Mouse (Mus musculus): ENCODE results near the gene Irx5. TPM values are rescaled to one million over a fixed set of nuclear protein-coding genes. Genes with fewer than 3 reads are reported as not detected.

Gene Irx5
- total RNA-seq, 4 experiments from 2014 or later = 0.18 to 0.49 (median 0.20) TPM; not detected in 1

GRCm38 (mm10) chr8:92360083-92360861, 2.8 kb downstream of the Irx5 start:
- DNase-seq (ENCODE audit: low spot score in 2 of 2) = no peak

DNA sequence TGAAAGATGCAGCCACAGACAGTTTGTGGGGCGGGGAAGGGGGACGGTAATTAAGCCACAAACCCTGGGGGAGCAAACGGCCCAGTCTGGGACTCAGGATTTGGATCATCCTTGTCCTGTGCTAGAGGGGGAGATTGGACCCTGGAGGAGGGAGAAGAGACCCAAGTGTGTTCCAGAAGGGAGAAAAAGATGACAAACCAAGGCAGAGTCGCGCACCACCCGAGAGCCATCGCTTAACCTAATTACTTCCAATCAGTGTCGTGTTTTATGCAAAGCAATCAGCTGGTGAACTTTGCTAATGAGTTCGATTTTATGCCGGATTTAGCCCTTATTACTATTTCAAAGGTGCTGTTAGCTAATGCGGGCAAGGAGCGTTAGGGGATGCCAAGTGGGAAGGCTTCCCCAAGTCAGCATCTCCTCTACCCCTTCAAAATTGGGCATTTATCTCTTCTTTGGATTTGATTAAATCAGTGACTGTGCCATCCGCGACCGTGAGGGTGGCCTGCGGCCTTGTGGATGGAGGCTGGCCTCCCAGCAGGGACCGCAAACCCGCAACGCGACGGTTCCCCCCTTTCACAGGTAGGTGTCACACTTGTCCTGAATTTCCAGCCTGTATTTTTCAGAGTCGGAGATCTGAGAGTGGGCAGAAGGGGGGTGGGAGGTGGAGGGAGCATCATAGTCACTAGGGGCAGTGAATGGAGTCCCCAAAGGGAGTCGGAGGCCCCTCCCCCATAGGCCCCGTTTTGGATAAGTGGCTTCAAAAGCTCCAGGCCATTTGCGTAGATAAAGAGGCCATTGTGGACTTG, 4.3 kb downstream of the Irx5 start:
- peak in 1 of 2 experiments; percentile 20 for DNase-seq (ENCODE audit: low spot score in 2 of 2)

GRCm38 (mm10) chr8:92362396-92363115, 5.1 kb downstream of the Irx5 start:
- DNase-seq (ENCODE audit: low spot score in 2 of 2) = no peak

DNA sequence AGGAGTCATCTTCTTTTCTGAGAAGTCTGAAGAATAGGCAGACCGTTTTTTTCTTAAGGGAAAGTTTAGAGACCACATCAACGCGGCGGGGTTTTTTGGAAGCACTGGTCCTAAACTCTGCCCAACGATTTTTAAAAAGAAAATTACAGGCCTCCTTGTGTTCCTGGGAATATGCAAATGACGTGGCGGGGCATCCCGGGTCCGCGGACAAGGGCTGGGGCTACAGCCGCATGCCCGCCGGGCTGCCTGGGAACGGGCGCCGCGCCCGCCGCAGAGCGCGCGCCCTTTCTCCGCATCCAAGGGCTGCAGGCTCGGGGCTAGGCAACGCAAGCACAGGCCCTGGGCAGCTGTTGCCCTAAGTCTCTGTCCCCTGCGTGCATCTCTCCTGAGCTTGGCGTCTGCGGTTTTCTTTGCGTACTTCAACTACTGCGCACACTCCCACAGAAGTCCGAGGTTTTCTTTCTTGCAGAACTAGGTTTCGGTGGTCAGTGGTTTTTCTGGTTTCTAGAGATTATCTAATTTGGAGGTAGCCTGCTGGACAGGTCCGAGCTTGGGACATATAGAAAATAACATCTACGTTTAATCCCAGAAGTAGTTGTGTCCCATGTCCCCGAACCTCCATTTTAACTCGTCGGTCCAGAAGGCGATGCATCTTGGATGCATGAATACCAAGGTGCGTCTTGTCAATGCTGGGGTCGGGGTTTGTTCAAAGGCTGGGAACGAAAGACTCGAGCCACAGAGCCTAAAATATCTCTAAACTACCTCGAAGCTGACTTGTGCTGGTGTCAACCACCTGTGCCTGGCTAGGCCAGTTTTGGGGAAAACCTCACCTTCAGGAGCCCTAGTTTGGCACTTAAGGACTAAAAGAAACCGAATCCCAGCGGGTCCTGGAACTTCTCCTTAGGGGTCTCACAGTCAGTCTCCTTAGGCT, 6.1 kb downstream of the Irx5 start:
- peak in 1 of 2 experiments; percentile 7 for DNase-seq (ENCODE audit: low spot score in 2 of 2)

DNA sequence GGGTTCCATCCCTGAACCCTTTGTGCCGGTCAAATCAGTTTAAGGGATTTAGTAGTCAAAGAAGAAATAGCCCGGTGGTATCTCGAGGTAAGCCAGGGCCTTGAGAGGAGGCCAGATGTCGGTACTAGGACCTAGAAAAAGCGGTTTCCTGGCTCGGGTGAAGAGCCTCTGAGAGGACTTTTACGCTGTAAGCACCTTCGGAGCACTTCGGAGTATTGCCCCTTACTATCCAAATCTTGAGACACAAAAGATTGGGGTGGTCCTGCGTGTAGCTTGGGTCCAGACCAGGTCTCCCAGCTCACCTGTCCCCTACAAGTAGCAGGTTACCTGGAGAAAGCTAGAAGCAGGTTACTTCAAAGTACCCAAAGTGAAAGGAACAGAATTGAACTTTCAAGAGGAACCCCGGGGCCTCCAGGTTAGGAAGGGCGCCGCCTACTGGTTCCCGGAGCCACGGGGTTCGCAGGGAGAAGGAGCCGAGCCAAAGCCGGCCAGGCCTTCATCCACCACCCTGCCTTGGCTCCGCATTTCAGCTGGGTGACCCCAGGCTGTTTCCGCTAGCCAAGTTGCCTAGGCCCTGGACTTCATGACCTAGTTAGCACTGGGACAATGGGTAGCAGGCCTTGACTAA, 6.8 kb downstream of the Irx5 start:
- DNase-seq (ENCODE audit: low spot score in 2 of 2) = no peak

GRCm38 (mm10) chr8:92364776-92365240, 7.4 kb downstream of the Irx5 start:
- DNase-seq (ENCODE audit: low spot score in 2 of 2) = no peak

DNA sequence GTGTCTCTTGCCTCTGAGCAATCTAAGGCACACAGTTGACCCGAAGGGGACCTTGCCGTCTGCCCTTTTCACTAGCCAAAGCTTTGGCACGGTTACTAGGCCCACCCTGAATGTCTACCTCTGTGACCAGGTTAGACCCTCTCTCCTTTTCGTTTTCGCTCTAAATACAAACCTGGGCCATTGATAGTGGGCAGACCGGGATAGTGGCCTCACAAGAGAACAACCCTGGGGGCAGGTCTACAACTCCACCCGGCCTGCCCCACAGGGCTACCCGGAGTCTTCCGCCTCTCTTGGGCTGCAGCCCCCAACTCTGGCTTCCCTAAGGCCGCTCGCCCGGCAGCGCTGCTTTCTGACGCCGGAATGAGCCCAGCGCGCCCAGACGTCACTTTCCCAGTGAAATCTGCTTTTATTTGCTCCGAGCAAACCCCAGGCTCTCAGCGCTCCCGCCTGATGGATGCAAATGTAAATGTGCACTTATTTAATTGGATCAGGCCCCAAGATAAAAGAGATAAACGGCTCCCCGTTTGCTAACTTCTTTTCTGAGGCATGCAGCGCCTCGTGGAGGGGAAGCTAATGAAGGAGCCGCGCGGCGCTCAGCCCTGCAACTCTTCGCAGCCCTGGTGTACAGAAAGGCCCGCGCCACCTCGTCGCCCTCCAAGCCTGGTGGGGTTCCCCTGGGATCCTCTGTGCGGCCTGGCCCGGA, 8.0 kb downstream of the Irx5 start:
- no peak for DNase-seq (ENCODE audit: low spot score in 2 of 2)

DNA sequence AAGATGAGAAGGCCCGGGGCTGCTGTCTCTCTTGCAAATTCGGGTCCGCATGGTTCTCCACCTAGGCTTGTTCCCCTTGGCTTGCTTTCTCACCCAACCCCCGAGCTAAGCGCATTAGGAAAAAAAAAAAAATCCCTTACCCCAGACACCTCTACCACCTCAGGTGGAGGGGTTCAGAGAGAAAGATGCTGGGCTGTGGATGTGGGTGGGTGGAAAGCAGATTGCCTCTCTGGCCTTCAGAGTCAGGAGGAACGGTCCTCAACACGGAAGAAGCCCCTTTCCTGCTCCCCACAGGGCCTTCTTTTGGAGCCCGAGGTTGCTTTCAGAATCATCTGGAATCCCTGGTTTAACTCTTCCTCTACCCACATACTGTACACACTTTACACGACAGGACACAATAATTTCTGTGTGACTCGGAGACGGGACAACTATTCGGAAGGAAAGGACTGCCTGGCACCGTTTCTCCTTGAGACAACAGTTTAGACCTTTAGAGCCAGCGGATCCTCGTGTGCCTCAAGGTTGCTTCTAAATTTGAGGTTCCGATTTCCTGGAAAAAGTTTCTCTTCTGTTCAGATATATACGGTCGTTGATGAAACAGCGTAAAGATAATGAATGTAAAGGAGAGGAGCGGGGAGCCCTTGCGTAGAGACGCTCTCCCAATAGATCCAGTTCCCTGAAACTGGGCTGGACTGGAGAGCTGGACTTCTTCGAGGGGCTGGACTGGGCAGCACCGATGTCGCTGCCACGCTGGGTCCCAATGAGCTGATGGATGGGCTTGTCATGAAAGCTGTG, 8.7 kb downstream of the Irx5 start:
- no peak for DNase-seq (ENCODE audit: low spot score in 2 of 2)

- no peak for DNase-seq (ENCODE audit: low spot score in 2 of 2)
Measured at GRCm38 (mm10) chr8:92366736-92367267, 9.4 kb downstream of the Irx5 start.

- no peak for DNase-seq (ENCODE audit: low spot score in 2 of 2)
Measured at GRCm38 (mm10) chr8:92379524-92379923, 22.1 kb downstream of the Irx5 start.

- DNase-seq (ENCODE audit: low spot score in 2 of 2) = no peak
Measured at GRCm38 (mm10) chr8:92380571-92380970, 23.1 kb downstream of the Irx5 start.

- DNase-seq (ENCODE audit: low spot score in 2 of 2) = no peak
Measured at GRCm38 (mm10) chr8:92387893-92388292, 30.5 kb downstream of the Irx5 start.

DNA sequence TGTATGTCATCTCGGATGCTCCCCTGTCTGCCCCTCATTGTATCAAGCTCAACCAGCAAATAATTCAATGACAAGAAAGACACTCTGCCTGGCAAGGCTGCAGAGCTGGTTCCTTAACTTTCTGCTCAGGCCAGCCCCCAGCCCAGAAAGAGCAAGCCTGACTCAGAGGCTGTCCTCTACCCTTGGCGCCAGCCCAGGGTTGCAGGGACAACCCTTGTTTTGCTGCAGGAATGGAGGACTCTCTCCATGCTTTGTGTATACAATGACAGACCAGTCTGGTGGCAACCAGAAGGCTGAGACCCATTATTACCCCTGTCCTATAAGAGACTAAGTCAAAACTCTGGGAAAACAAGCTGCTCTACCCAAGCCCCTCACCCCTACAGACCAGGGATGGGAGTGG, 46.8 kb downstream of the Irx5 start:
- no peak for DNase-seq (ENCODE audit: low spot score in 2 of 2)

- no peak for DNase-seq (ENCODE audit: low spot score in 2 of 2)
Measured at GRCm38 (mm10) chr8:92408092-92408491, 50.7 kb downstream of the Irx5 start.

DNA sequence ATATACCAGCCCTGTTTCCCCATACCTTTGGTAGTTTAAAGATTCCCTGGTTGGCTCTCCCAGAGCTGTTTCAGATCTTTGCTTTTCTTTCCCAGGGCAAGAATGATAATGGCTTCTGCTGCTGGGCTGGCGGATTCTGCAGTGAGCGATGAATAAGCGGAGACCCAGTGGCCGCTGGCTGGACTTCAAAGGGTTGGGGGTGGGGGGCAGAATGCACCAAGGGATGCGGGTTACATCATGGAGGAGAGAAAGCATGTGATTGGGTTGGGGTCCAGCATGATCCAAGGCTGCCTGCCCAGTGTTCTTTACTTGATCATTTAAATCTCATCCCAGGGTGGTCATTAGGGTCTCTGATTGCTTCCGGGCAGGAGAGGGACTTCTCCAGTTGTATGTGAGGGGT, 56.2 kb downstream of the Irx5 start:
- no peak for DNase-seq (ENCODE audit: low spot score in 2 of 2)

DNA sequence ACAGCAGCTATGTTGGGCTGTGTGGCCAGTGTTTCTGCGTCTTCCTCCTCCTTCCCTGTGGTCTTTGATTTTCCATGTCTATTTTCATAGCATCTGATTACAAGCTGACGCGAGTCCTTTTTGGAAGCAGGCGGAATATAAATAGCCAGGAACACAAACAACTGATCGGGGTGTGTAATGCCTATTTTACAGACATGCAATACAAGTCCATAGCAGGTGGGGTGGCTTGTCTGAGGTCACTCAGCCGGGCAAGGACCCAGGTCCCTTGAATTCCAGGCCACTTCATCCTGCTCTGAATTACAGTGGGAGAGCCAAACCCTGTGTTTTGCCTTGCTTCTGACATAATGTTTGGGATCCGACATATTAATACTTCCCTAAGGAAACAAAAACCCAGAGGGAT, 63.2 kb downstream of the Irx5 start:
- no peak for DNase-seq (ENCODE audit: low spot score in 2 of 2)

Data from layer of hippocampus, adult 8-10 months (tissue).